Mouse (Mus musculus) small intestine, adult 2 months (tissue): Measurements from ENCODE around the gene Dnttip2.

Source experiments
- CTCF ChIP-seq: fragments of 200-500 bp; IDR thresholded peaks from 2 replicates; pipeline ENCODE4 v1.5.1; 2012; ENCODE audit warnings: low read depth, mild to moderate bottlenecking, control low read depth, inconsistent platforms, low read length, moderate library complexity, mixed read lengths; ENCODE audit not compliant: insufficient replicate concordance, insufficient read length; ENCODE audit errors: extremely low read depth
- POLR2A ChIP-seq: fragments of 200-500 bp; IDR thresholded peaks from 2 replicates; pipeline ENCODE4 v1.6.1; 2012; ENCODE audit warnings: low read depth, mild to moderate bottlenecking, control low read depth, inconsistent platforms, low read length, moderate library complexity

DNA sequence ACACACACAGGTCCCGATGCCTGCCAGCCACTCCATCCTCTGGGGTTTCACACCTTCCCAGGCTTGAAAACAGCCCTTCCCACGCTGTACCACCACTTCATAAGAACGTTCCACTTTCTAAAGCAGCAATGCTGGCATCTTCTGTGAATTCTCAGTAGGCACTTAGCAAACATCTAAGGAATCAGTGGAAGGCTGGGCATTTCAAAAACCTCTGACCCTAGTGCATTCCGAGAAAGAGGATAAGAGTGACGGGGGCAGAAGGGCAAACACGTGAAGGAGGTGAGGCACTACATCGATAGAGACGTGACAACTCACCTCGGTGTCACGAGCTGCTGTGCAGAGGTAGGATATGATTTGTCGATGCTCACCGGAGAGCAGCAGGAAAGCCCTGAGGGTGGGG is 56.3 kb downstream of the Dnttip2 start:
- TF ChIP-seq POLR2A (no peak), CTCF (no peak)
